Mouse (Mus musculus) small intestine, adult 2 months (tissue): Measurements from ENCODE around the gene Sec16a. TPM values are rescaled to one million over a fixed set of nuclear protein-coding genes. Genes with fewer than 3 reads are reported as not detected.
A peak's percentile ranks its signal among the peaks of the same experiment; 100 is the strongest.

Source experiments
- H3K27ac ChIP-seq: fragments of 200-500 bp; 2 replicates; pipeline ENCODE4 v1.5.1; 2012; ENCODE audit warnings: low read depth, low read length, control low read depth, inconsistent platforms; ENCODE audit not compliant: insufficient read depth
- H3K27me3 ChIP-seq: fragments of 200-500 bp; 2 replicates; pipeline ENCODE4 v1.6.1; 2012; ENCODE audit warnings: mild to moderate bottlenecking, moderate library complexity, low read length, inconsistent platforms; ENCODE audit not compliant: control insufficient read depth, insufficient read depth
- H3K36me3 ChIP-seq: fragments of 200-500 bp; 2 replicates; pipeline ENCODE4 v1.6.1; 2012; ENCODE audit warnings: mild to moderate bottlenecking, low read length, control low read depth, inconsistent platforms; ENCODE audit not compliant: control insufficient read depth, insufficient read depth
- H3K4me1 ChIP-seq: fragments of 200-500 bp; 2 replicates; pipeline ENCODE4 v1.6.1; 2012; ENCODE audit warnings: low read length, inconsistent platforms, mixed read lengths; ENCODE audit not compliant: control insufficient read depth, insufficient read depth, insufficient read length
- H3K4me3 ChIP-seq: fragments of 200-500 bp; 2 replicates; pipeline ENCODE4 v1.5.1; 2012; ENCODE audit warnings: low read depth, mild to moderate bottlenecking, control low read depth, inconsistent platforms, low read length, moderate library complexity
- CTCF ChIP-seq: fragments of 200-500 bp; IDR thresholded peaks from 2 replicates; pipeline ENCODE4 v1.5.1; 2012; ENCODE audit warnings: low read depth, mild to moderate bottlenecking, control low read depth, inconsistent platforms, low read length, moderate library complexity, mixed read lengths; ENCODE audit not compliant: insufficient replicate concordance, insufficient read length; ENCODE audit errors: extremely low read depth
- POLR2A ChIP-seq: fragments of 200-500 bp; IDR thresholded peaks from 2 replicates; pipeline ENCODE4 v1.6.1; 2012; ENCODE audit warnings: low read depth, mild to moderate bottlenecking, control low read depth, inconsistent platforms, low read length, moderate library complexity
- WGBS: fragments of 180-500 bp; shearing (Covaris S2); methylation state at CpG from one replicate; pipeline ENCODE4 v1.1.7; 2018; 5-methylcytosine and 5-hydroxymethylcytosine counted together
- polyA plus RNA-seq: library from polyadenylated mRNA; depleted of rRNA; stranded (reverse); fragments of >200 nt; gene quantifications from 2 replicates; pipeline ENCODE4 v1.2.3, GENCODE M21; 2012

Sec16a gene
- polyA plus RNA-seq, 1 experiment = 105 TPM

DNA sequence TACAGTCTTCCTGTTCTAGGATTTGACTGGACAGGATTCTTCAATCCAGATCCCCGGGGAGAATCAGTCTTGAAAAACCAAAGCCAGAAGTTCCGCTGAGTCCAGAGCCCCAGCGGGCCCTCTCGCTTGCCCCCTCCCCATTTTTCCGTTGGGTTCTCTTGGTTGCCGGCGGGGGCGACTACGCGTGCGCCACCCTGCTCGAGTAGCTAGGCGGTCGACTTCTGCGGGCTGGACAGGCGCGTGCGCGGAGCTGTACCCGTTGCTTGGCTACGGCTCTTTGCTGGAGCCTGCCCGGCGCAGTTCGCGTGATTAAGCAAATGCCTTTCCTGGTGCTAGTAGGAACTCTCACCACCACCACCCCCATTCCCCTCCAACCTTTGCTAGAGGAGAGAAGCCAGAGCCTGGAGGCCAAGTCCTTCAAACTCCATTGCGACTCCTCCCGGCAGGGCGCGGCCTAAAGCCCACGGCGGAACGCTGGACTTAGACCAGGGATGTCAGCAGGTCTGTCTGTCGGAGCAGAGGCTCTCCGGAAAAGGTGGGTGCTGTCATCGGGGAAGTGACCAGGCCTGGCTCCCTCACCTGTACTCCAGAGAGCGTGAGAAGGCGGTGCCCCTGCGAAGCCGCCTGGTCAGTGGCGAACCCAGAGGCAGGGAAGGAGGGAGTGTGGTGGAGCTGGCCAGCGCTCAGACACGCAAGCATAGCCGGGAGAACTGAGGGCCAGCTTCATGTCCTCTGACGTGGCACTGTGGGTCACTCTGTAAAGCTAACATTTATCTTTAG, 840 bp upstream of the Sec16a start:
- Histone ChIP-seq H3K36me3 (peaks cover 10% of the 10 kb centered on the region), H3K4me3 (peak overlapping the region; percentile 87), H3K27ac (peak overlapping the region; percentile 79), H3K4me1 (peaks cover 6% of the 10 kb centered on the region), H3K27me3 (no peaks in the 10 kb centered on the region)
- TF ChIP-seq CTCF = peak; percentile 11; the same call in 1 of the 2 replicates
- peak; percentile 32; the same call in 1 of the 2 replicates for TF ChIP-seq POLR2A
- WGBS = under 1% methylated on average over 44 of the region's 44 CpGs

GRCm38 (mm10) chr2:26444368-26444767, 648 bp downstream of the Sec16a start:
- Histone ChIP-seq H3K36me3 (peaks cover 25% of the 10 kb centered on the region), H3K27me3 (no peaks in the 10 kb centered on the region), H3K4me1 (peaks cover 6% of the 10 kb centered on the region), H3K27ac (peak overlapping the region; percentile 80; the same call in 1 of the 2 replicates), H3K4me3 (peak overlapping the region; percentile 82)
- TF ChIP-seq POLR2A (no peak), CTCF (no peak)
- WGBS = 2% methylated on average over 15 of the region's 15 CpGs

DNA sequence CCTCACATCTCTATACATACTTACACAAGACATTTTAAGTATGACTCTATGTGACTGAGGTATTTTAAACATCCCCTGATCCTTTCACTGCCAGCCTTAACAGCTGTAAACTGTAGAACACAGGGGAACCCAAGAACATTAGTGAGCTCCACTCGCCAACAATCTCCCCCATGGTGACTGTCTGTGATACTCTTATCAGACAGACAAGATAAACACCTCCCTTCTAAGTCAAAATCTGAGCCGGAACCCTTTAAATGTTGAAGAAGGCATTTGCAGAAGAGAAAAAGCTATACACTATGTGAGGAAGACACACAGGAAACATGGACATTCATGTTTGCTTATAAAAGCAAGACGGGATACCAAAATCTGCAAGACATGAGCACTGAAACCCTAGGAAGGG, 1.1 kb downstream of the Sec16a start:
- TF ChIP-seq POLR2A (no peak), CTCF (no peak)
- H3K27ac ChIP-seq = no peak overlapping the region
- H3K4me3 ChIP-seq = peak overlapping the region; percentile 82; the same call in 1 of the 2 replicates
- no peaks in the 10 kb centered on the region for H3K27me3 ChIP-seq
- H3K36me3 ChIP-seq = peaks cover 29% of the 10 kb centered on the region
- WGBS = 14% methylated on average over 3 of the region's 3 CpGs
- H3K4me1 ChIP-seq = peaks cover 6% of the 10 kb centered on the region

DNA sequence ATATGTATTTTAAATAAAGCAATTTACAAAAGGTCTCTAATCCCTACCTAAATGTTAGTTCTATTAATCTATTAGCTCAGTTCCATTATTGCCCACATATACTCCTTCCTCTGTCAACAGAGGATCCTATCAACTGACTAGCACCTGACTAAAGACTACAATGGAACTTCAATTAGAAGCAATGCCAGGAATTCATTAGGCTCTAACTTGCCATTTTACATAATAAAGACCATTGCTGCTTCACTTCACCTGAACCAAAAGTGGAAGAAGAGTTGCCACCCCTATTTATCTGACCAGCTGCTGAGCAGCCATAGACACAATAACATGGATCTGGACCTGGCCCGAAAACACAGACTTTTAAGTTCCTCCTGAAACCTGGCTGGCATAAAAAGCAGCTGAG, 2.2 kb downstream of the Sec16a start:
- Histone ChIP-seq H3K4me3 (no peak overlapping the region), H3K4me1 (peaks cover 6% of the 10 kb centered on the region), H3K36me3 (peaks cover 34% of the 10 kb centered on the region), H3K27ac (no peak overlapping the region), H3K27me3 (no peaks in the 10 kb centered on the region)
- 84% methylated on average over 1 of the region's 1 CpGs for WGBS
- TF ChIP-seq CTCF (no peak), POLR2A (no peak)

DNA sequence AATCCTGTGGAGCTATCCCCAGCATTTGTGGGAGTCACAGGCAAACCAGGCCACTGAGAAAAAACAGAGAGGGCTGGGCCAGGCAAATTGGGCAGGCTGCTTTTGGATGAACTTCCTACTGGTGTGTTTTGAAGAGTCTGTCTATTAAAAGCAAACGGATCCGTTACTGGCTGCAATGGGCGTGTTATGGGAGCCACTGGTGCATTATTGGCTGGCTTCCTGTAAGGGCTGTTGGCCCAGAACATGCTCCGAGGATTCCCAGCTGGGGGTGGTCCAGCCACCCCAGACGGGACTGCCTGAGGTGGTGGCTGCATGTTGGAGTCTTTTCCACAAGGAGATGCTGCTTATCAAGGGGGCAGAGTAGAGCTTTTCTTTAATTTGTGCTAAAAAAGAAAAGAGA, 3.3 kb downstream of the Sec16a start:
- peaks cover 37% of the 10 kb centered on the region for H3K36me3 ChIP-seq
- no peak for TF ChIP-seq CTCF
- no peak for TF ChIP-seq POLR2A
- WGBS = 64% methylated on average over 5 of the region's 5 CpGs

DNA sequence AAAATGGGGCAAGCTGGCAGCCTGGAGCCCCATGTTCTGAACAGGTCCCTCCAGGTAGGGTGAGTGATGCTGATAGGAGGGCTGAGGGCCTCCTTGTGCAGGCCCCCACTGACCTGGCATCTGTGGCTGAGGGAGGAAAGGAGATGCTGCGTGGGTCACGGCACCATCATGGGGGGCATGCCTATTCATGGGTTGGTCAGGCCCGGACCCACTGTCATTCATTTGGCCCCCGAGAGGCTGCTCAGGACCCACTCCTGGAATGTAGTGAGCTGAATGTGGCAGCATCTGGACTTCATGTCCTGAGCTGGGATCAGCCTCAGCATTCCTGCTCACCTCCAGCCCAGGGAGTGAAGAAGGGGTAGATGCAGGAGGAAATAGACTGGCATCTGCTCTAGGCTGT, 3.8 kb downstream of the Sec16a start:
- Histone ChIP-seq H3K4me3 (no peak overlapping the region), H3K36me3 (peaks cover 38% of the 10 kb centered on the region), H3K4me1 (peaks cover 2% of the 10 kb centered on the region; the same call in 1 of the 2 replicates), H3K27me3 (no peaks in the 10 kb centered on the region), H3K27ac (no peak overlapping the region)
- WGBS = 93% methylated on average over 4 of the region's 4 CpGs
- no peak for TF ChIP-seq CTCF
- no peak for TF ChIP-seq POLR2A

More for the DNA sequence above, 3.3 kb downstream of the Sec16a start:
- Histone ChIP-seq H3K4me3 (no peak overlapping the region), H3K27me3 (no peaks in the 10 kb centered on the region), H3K27ac (no peak overlapping the region), H3K4me1 (peaks cover 4% of the 10 kb centered on the region; the same call in 1 of the 2 replicates)

- WGBS = 88% methylated on average over 6 of the region's 6 CpGs
- no peak overlapping the region for H3K4me3 ChIP-seq
- H3K36me3 ChIP-seq = peaks cover 52% of the 10 kb centered on the region
- no peaks in the 10 kb centered on the region for H3K27me3 ChIP-seq
- no peak overlapping the region for H3K27ac ChIP-seq
- TF ChIP-seq CTCF (no peak), POLR2A (no peak)
- peaks cover 5% of the 10 kb centered on the region for H3K4me1 ChIP-seq
Measured at GRCm38 (mm10) chr2:26439671-26440070, 5.3 kb downstream of the Sec16a start.
